Mouse (Mus musculus) skeletal muscle tissue, adult 2 months (tissue): ENCODE results near the gene Clns1a.

ENCODE experiments used
- DNase-seq: peaks from one replicate; pipeline ENCODE4 v3.0.0-alpha.2; 2012; ENCODE audit warnings: low read depth, low spot score

Gene Clns1a

GRCm38 (mm10) chr7:97728666-97729614 is 32.5 kb downstream of the Clns1a start:
- DNase-seq: no peak

DNA sequence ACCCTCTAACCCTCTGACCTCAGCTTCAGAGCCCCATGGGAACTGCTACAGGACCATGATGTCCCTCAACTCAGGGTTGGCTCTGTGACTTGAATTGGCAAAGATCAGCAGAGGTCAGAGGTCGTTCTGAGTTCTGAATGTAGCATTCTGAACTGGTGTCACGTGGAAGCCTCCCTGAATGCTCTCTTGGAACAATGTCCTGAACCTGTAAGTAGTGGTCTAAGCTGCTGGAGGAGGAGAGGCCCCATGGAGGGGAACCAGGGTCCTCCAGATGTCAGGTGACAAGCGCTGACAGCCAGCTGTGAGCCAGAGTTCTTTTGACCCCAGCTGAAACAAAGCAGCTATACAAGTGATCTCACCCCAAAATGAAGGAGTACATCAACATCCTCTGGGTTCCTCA is 34.0 kb downstream of the Clns1a start:
- DNase-seq: no peak

- DNase-seq: no peak
These were observed 37.2 kb downstream of the Clns1a start for GRCm38 (mm10) chr7:97733606-97734005.

- DNase-seq: no peak
These were observed 38.6 kb downstream of the Clns1a start for GRCm38 (mm10) chr7:97735021-97735420.

DNA sequence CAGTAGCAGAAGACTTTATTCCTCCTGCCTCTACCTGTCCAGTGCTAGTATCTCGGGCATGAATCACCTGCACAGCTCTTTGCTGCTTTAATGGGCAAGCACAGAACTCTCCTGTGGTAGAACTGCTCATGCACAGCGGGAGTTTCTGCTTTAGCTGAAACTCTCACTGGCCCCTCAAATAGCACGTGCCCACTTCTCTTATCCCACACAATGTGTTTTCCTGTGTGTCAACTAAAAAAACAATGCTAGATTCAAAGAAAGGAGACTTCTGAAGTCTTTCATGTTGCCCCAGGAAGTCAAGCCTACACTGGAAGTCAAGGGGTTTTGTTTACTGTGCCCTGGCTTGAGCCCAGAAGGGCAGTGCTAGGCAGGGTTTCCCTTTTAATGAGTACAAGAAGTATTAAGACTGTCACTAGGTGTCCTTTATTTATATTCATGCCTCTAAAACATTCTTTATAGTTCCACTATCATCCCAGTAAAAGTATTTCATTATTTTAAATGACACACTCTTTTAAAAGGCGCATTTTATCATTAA is 39.5 kb downstream of the Clns1a start:
- DNase-seq: no peak

DNA sequence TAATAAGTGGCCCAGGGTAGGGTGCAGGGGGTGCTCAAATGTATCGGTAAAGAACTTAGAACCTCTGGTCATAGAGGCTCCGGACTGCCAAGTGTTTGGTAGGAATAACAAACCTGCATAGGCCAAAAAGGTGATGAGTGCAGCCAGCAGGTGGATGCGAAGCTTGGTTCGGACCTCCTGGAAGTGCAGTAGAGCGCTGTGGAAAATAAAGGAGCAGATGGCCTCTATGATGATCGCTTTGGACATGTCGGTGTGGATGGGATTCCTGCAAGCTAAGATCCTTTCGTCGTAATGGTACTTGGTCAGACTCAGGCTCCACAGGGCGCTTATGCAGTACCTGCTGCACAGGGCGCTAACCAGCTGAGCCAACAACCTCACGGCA is 40.8 kb downstream of the Clns1a start:
- DNase-seq: no peak

DNA sequence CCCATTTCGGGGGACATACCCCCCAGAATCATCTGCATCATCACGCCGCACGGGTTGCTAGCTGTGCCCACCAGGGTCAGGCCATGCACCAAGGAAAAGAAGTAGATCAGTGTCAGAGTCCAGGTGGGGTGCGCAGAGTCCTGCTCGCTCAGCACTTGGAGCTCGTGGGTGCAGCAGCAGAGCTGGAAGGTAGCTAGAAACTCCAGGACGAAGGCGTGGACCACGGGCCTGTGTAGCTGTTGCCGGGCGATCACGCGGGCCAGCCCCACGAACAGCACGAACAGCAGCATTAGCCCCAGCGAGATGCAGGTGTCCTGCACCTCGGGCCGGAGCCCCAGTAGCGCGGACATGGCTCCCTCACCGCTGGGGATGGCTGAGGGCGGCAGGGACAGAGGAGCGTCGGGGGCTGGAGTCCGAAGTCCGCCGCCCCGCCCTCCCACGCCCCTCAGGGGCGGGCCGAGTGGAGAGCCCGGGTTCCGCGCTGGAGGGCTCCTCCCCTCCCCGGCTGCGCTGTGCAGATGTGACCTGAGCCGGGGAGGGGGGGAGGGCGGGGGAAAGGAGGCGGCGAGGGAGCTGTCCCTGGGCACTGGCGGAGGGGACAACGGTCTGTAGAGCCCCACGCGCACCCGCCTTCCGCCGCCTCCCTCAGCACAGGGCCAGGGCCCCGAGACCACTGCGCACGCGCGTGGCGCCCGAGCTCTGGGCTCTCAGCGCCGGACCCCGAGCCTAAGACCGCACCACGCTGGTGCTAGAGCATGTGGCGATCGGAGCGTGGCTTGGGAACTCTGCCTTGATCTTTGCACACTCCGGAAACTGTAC is 41.4 kb downstream of the Clns1a start, which contains the start of gene Aqp11:
Gene Aqp11 (minus strand): TSS at position 652 of the 819 bp plus-strand sequence.
- peak; percentile 70 for DNase-seq

DNA sequence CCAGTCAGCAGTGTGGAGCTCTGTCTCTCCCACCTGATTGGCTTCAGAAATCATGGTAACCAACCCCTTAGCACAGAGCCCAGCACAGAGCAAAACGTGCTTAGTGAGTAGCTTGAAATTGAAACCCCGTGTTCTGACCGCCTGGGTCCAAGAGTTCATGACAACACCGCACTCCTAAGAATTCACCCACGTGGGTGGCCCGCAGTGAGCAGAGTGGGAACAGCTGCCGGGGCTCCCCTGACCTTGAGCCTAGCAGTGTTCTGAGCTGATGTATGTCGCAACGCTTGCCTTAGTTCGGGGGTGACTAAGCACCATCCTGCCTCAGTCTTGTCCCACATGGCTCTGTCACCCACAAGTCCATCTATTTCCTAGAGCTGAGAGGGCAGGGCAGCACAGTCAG is 44.5 kb downstream of the Clns1a start:
- no peak for DNase-seq

DNA sequence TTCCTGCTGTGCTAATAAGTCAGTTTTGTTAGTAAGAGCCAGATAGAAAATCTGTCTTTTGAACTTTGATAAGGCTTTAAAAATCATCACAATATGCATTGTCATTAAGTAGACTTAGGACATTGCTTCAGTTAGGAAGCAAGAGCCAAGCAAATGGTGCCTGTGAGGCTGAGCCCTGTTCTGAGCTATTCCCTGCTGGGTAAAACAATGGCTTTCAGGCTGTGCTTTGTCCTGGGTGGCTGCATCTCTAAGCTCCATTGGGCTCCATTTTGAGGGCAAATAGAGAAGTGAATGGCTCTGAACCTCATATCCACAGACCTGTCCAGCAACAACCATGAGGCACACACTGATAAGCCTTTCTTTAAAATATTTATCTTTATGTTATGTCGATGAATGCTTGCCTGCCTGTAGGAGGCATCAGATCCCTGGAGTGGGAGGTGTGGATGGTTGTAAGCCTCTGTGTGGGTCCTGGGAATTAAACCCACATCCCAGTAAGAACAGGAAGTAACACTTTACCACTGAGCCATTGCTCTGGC is 45.4 kb downstream of the Clns1a start:
- DNase-seq: no peak

GRCm38 (mm10) chr7:97745299-97745698 is 48.9 kb downstream of the Clns1a start:
- peak; percentile 50 for DNase-seq

DNA sequence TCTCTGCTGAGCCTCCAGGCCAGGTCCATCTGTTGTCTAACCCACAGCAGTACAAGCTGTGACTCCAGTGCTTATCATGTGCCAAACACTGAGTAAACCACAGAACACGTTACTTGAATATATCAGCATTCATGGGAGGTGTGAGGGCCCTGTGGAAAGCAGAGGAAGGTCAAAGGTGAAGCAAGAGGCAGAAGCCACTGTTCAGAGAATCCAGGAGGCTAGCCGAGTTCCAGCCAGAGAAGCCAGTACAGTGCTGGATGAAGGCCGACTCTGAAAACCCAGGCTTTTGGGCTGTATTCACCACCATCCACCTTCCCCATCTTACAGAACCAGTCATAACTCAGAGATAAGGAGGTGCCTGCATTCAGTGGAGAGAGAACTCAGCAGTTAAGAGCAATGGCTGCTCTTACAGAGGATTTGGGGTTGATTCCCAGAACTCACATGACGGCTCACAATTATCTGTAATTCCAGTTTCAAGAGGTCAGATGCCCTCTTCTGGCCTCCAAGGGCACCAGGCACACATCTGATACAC is 50.8 kb downstream of the Clns1a start:
- DNase-seq: no peak

GRCm38 (mm10) chr7:97747787-97748497 is 51.5 kb downstream of the Clns1a start:
- peak; percentile 80 for DNase-seq

GRCm38 (mm10) chr7:97748527-97749206 is 52.2 kb downstream of the Clns1a start:
- DNase-seq: peak; percentile 25

GRCm38 (mm10) chr7:97749207-97750190 is 53.1 kb downstream of the Clns1a start:
- DNase-seq: no peak

DNA sequence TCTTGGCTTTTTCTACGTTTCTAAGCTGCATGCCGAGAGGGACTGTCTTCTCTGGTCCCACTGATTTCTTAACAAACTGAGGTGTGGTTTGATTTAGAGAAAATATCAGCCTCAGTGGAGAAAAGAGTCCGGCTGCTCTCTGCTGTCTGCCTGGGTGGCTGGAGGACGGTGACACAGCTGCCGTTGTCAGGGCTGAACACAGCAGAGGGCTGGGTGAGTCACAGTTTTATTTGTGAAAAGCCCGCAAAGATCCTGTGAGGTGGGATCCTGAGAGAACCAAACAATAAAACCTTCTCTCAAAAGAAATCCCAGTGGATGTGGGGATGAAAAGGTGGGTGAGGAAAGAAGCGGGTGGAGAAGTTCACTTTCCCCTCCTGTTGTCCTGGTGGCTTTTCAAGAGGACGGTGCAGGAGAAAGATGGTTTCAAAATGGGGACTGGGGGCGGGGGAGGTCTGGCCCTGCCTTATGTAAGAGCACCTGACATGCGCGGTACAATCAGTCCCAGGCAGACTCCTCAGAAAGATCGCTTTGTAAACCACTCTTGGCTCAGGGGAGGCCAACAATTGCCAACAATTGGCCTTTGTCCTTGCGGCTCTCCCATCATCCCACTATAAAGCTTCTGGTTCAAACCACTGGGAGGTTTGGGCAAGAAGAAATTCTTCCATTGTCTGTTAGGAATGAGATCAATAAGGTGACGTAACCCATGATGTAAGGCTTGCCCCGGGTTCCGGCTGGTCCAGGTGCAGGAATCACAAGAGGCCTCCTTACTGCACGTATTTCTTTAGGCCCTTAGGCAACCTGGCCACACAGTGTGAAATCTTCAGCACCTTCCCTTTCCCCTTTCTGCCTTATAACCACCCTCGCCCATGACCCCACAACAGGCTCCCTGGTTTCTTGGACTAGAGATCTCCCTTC is 60.8 kb downstream of the Clns1a start:
- DNase-seq: no peak

DNA sequence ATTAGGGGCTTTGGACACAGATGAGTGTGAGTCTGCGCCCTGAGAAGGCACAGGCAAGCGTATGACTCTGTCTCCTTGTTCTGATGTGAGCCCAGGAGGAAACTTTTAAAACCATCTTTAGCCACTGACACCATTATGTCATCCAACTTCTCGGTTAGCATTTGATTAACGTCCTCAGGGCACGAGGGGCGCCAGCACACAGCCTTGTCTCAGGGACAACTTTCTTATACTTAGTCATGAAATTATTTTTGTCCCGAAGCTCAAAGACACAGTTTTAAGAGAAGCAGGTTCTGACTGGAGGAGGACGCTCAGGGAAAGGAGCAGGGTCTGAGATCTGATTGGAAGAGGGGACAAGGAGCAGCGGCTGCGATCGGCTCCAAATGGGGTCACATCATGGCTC is 68.2 kb downstream of the Clns1a start:
- DNase-seq: no peak

DNA sequence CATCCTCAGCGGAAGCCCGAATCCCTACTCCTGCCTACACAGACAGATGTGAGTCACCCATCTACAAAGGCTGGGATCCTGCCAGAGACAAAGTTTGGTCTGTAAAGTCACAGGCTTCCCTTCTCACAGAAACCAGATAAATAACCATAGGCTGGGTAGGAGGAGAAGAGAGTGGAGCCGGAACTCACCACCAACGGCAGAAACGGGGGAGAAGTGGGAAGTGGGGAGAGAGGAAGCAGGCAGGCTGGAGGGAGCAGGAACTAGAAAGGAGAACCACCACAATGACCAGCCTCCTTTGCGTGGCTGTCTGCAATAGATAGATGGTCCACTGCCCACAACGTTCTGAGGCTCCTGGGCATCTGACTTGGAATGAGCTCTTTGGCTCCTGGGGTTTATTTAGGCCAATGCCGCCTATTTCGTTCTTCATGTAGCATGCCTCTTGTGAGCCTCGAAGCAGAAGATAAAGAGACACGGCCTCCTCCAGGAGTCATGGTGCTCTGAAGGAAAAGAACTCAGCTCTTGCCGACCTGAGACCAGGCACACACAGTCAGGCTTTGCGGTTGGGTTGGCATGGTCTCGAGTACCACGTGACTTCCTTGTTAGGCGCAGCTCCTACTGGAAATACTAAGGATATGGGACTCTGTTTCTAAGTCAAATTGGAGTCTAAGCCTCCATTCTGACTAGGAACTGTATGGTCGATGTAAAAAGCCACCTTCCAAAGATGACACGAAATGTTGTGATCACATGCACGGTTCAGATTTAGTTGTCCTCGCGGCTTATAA is 68.9 kb downstream of the Clns1a start:
- DNase-seq: peak; percentile 32
